Mouse (Mus musculus) ovary, postnatal 14 days (tissue): ENCODE data around the gene Fam186b.
A peak's percentile ranks its signal among the peaks of the same experiment; 100 is the strongest.

Source experiments
- DNase-seq: peaks from one replicate; pipeline ENCODE4 v3.0.0; 2022; ENCODE audit warnings: low spot score

Gene Fam186b

DNA sequence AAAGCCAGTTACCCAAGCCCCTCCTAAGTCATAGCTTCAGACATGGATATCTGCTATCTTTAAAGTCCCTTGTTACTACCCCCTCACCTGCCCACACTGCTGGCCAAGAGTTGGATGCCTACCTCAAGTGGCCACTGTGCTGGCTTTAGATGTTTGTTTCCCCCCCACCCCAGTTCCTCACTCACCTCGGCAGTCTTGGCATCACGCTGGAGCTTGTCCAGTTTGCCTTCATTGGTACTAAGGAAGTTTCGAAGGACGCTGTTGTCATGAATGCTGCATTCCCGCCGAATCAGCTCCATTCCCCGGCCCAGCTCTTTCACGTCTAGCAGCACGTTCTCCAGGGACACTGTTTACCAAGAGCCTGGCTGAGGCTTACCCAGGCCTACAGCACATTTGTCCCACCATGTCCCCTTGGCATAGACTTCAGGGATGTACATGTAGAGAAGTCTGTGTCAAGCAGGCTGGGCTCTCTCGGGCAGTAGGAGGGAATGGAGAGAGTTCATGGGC is 24.5 kb upstream of the Fam186b start:
- DNase-seq, result no peak

DNA sequence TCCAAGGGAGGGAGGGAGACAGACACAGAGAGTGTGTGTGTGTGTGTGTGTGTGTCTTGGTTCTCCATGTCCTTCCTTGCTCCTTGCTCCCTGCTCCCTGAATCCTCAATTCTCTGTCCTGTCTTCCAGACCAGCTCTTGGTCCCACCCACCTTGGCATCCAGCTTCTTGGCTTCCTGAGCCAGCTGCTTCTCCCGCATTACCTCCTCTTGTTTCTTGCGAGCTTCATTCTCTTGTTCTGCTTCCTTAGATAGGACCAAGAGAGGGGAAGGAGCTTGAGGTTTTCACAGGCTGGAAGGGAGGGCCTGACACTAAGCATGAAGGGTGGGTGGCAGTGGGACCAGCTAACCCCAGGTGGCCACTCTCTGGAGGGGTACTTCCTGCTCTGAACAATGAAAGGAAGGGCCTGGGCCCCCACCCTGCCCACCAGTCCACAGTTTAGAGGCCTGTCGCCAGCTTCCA is 23.8 kb upstream of the Fam186b start:
- no peak for DNase-seq

DNA sequence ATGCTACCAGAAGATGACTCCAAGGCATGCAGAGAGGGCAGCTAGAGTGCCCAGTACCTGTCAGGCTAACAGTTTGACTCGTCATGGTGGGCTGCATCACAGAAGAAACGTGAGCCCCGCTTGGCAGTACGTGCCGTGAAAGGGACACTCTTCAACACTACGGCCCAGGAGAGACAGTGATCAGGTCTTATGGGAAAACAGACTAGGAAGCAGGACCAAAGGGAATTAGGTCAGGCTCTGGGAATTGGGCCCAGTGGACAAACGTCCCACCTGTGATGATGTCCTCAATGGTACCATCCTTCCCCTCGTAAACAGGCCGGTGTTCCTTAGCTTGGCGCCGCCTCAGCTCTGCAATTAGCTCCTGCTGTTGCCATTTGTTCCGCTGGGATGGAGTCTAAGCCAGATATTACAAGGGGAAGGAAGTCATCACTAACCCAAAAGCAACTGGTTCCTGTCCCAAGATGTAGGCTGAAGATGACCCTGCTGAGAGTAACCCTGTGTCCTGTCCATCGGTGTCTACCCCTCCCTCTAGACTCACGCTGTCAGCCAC is 23.2 kb upstream of the Fam186b start:
- DNase-seq, result no peak

DNA sequence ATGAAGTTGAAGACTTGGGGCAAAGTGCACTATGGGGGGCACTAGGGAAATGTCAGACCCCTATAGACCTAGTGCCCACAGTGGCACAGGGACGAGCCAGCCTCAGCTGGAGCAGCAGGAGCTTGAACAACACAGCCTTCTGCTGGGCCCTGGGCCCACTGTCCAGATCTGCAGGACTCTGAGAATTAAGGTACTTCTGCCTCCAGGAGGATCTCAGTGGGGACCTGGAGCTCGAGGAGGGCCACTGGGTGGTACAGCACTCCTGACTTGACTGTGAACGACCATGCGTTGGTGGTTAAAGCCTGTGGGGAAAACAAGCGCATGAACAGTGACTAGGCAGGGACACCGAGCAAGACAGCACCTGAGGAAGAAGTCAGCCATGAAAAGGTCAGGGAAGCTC is 22.4 kb upstream of the Fam186b start:
- no peak for DNase-seq

DNA sequence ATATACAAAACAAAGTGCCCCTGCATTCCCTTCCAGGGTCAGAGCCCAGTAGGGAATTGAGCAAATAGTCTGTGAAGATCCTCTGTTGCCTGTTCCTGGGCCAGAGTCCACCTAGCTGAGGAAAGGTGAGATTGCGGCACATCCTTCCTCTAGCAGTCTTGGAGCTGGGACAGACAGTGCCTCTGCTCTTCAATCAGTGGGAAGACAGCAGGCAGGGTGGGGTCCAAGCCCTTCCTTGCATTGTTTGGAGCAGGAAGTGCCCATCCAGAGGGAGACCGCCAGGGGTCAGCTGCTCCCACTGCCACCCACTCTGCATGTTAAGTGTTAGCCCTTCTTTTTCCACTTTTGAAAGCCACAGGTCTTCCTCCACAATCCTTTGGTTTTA is 21.6 kb upstream of the Fam186b start:
- DNase-seq, result no peak

DNA sequence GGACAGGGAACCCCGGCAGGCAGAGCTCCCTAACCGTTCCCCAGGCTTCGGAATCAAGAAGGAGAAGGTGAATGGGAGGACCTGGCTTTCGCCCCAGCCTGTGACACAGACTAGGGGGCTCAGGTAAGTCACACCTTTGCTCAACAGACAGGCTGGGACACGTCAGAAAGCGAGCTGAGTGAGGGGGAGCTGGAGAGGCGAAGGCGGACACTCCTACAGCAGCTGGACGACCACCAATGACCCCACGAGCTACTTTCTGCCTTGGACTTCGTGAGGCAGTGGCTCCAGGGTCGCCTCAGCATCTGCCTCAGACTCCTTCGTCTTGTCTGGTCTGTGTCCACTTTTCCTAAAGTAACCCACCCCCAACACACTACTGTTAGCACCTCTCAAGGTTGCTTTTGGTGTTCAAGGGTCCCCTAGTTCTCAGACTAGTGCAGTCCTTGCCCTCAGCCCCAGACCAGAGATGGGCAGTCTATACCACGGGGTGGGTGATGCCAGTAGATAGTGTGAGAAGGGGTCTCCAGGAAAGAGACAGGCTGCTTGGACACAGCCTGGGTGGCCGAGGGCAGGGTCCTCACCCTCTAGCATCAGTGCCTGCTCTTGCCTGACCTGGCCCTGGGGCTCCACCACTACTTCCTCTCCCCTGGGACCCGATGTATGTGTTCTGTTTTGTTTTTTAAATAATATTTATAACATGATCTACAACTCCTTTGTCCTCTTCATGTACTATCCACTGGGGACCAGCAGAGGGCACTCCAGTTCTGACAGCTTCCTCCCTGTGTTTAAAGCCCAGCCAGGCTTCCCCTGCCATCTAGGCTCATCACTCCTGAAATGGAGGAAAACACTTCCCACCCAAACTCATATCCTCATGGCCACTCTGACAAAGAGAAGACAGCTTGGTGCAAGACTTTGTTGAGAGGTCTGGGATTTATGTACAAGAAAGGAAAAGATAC is 20.9 kb upstream of the Fam186b start:
- peak; percentile 72 for DNase-seq

DNA sequence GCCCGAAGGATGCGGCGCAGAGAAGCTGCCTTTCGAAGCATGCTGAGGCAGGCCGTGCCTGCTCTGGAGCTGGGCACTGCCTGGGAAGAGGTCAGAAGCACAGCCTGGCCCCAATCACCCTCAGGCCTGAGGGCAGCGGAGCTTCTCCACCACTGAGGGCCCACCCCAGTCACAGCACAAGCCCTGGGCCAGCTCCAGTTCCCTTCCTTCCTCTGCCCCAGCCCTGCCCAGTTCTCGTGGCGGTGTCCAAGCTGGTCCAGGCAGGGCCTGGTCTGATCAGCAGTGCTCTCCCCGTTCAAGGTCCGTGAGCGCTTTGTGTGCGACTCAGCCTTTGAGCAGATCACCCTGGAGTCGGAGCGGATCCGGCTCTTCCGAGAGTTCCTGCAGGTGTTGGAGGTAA is 19.2 kb upstream of the Fam186b start:
- no peak for DNase-seq

DNA sequence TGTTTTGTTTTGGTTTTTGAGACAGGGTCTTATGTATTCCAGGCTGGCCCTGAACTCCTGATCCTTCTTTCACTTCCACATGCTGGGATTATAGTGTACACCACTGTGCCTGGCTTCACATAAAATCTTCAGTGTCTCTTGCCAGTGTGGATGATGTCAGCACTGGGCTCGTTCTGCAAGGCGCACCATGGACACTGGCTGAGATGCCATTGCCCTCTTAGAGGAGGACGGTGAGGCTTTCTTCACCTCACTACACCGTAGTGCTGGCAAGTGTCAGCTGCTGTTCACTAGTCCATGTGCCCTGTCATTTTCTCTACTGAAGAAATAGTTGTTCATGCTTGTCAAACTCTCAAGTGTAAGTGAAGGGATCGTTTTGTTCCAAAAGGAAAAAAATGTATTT is 14.9 kb upstream of the Fam186b start:
- no peak for DNase-seq

DNA sequence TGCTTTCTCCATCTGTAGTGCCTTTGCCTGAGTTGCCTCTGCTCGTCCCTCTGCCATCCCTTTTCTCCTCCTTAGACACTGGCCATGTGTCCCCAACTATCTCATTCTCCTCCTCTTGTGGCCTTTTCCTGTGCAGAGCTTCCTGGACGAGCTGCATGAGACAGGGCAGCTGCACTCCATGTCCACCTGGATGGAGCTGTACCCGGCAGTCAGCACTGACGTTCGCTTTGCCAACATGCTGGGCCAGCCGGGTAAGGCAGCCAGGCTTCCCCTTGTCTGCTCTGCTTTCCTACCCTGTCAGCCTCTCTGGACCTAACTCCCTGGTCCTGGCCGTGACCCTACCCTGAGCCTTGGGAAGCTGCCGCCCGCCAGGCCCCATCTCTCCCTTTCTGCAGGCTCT is 13.9 kb upstream of the Fam186b start:
- DNase-seq, result no peak

DNA sequence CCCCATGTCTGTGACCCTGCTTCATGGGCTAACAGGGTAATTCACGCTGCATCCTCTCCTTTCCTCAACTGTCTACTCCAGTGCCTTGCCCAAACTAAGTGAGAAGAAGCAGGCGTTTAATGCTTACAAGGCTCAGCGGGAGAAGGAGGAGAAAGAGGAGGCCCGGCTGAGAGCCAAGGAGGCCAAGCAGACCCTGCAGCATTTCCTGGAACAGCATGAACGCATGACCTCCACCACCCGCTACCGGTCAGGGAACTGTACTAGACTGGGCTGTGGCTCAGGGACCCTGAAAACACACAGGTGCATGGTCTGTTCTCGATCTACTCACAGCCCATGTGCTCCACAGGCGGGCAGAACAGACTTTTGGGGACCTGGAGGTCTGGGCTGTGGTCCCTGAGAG is 11.8 kb upstream of the Fam186b start:
- DNase-seq, result no peak

DNA sequence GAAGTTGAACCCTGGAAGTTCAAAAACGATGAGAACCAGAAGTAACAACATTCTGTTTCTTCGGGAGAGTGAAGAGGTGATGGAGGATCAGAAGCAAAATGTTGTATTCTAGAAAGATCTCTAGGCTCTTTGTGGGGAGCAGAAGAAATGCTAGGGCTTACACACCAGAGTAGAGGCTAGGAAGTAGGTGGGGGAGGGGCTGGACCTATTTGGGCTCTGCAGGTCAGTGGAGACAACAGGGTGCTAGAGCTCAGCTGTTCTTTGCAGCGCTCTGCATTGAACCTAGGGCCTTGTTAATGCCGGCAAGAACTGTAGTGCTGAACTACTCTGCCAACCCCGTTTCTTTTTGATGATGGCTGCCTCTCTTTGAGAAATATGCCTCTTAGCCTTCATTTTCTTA is 525 bp upstream of the Fam186b start:
- DNase-seq, result no peak

DNA sequence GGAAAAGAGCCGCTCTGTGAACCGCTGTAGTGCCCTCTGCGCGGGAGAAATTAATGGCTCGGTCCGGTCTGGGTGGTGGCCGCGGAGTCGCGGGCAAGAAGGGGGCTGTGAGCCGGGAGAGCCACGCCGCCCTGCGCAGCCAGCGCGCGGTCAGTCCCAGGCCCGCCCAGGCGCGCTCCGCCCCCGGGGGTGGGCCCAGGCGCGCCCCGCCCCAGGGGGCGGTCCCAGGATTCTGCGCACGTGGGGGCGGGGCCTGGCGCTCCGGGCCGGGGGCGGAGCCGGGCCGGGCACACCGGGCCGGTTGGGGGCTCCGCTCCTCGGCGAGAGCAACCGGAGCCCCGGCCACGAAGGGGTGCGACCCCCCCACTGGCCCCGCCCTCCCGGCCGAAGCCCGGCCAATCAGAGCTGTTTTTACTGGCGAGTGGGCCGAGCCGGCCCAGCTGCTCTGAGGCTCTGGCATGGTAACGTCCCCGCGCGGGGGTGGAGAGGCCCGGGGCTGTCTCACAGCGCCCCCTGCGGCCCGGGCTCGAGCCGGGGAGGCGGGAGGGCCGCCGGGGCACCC is 794 bp downstream of the Fam186b start, which contains the start of gene Prpf40b:
Gene Prpf40b, plus strand, starts transcription at position 275 of the 562 bp plus-strand sequence.
- peak; percentile 94 for DNase-seq

DNA sequence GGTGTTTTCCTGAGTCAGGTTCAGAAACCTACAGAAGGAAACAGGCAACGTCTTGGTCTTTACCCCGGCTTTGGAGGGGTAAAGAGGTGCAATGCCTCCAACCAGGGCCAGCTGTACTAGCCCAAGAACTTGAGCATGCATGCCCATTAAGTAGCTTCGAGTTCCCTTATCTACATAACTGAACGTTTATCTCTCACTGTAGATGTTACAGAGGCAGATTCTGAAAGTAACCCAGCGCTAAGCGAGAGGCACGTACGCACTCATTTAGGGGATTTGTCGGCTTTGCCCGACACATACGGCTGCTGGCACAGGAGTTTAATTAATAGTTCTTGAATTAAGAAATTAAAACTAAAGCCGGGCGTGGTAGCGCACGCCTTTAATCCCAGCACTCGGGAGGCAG is 1.4 kb downstream of the Fam186b start:
- DNase-seq, result no peak

DNA sequence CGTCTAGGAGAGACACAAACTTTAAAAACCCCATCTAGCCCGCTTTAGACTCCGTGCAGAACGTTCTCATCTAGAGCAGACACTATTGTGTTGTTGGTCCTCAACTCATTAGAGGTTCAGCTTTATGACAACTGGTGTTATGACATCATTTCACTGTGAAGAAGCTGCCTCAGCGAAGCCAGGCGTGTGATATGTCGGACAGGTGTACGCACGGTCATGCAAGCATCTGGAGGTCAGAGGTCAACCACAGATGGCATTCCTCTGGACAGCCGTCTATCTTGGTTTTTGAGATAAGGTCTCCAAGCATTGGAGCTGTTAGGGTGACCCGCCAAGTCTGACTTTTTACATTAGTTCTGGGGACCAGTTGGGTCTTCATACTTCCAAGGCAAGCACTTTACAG is 5.1 kb downstream of the Fam186b start:
- no peak for DNase-seq

DNA sequence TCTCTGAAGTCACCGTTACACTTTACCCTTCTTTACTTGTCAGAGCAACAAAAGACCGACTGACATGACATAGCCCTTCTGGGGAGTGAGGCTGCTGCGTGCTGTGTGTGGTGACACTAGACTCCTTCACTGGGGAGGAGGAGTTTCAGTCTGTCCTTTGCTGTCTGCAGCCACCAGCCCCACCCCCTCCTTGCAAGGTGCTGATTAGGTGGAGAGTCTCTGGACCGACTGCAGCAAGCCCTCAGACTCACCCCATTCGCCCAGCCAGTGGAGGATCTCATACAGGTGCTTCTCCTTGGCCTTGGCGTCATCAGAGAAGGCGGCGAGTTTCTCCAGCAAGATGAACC is 10.5 kb downstream of the Fam186b start:
- DNase-seq, result no peak

DNA sequence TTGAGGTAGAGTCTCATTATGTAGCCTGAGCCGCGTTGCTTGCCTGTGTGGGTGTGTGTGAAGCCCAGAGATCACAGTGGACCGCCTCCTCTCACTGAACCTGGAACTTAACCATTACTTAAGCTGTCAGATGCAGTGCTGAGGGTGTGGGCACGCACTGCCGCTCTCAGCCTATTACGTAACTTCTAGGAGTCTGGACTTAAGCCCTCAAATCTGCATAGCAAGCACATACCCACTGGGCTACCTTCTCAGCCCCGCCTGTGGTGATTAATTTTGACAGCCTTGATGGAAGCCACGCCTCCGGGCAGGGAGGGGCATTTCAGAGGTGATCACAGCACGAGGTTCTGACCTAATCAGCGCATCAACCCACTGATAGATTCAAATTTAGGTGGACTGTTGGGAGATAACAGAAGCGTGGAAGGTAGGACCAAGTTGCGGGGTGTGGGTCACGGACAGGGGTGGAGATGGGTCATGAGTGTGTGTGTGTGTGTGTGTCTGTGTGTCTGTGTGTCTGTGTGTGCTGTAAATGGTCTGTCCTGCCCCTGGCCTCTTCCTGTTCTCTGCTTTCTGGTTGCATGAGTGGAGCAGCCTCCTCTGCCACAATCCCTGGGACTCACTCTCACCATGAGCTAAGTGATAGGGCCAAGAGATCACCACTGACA is 11.0 kb downstream of the Fam186b start:
- no peak for DNase-seq

DNA sequence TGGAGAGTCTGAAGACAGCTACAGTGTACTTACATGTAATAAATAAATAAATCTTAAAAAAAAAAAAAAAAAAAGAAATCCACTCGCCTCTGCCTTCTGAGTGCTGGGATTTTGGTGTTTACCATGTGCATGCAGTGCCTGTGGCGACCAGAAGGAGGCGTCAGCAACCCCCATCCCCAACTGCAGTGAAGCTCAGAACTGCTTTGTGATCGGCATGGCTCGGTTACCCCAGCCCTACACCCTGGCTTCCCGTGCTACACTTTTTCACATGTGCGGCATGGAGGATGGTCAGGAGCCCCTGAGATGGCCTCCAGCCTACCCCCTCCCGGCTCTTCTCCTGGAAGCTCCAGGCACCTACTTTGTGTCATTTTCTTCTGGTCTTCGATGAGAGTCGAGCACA is 12.2 kb downstream of the Fam186b start:
- DNase-seq, result no peak

DNA sequence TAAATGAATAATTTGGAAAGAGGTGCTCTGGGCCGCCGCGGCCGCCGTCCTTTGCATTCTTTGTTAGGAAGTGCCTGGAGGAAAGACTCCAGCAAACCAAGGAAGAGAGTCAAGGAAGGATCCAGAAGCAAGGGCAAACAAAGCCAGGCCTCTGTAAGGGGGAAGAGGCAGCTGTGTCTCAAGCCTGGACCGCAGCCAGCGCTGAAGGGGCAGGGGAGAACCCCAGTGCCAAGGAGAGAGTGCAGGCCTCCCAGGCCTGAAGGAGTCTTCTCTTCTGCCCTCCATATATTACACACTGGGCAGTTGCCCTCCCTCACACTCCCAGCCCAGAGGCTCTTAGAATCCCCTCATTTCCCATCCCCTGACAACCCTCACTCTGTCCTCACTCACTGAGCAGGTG is 17.4 kb downstream of the Fam186b start:
- DNase-seq, result no peak

DNA sequence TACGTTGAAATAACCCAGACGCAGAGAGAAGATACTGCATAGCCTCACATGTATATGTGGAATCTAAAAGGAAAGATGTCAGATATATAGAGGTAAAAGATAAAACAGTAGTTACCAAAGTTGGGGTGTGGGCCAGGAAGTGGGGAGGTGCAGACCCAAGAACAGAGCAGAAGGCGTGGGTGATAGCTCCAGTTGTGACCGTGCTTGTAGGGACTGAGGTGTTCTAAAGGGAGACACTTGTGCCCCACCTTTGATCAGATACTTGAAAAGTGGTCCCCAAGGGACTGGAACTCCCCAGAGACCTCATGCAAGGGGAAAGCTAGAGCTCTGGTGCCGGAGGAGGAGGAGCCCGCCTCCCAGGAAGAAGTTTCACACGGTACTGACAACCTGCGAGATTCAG is 19.6 kb downstream of the Fam186b start:
- DNase-seq, result no peak

DNA sequence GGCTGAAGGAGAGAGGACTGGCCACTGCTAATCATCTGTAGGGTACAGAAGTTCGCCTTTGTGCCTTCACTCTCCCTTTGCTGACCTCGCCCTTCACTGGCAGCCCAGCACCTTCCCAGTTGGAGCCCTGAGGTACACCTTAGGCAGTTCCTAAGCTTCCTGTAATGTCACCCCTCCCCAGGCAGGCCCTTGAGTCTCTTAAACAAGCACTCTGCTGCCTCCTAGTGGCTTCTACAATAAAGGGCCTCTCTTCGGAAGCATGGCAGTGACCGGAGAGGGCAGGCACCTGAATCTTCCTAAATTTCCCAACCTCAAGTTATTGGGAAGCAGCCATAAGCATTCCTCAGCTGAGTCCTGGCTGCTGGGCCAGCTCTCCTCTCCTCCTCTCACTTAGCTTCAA is 30.0 kb downstream of the Fam186b start:
- DNase-seq, result peak; percentile 71

DNA sequence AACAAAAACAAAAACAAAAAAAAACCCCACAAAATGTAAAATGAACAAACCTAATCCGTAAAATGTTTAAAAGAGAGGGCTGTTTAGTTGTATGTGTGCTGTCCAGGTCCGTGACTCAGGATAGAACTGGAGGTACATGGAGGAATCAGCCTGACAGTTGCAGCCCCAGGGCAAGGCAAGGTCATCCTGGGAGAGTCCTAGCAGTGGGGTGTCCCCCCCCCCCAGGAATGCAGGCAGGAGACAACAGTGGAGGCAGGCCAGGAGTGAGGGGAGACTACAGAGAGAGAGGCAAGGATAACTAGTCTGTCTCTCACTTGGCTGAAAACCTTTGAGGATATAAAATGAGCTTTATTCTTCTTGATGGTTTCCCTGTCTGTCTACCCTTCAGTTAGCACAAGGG is 31.3 kb downstream of the Fam186b start:
- DNase-seq, result no peak

DNA sequence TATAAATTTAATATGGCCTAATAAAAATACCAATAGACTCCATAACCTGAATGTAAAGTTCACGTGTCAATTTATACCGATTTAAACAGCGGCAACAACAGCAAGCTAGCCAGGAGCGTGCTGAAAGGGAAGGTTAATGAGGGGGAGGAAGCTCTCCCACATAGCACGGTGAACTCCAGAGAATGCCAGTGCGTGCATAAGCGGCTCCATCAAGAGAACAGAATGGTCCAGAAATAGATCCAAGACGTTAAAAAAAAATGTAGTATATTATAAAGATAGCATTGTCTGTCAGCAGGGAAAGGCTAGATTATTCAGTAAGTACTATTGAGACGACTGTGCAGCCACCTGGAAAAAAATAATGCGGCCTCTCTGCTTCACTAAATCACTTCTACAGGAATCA is 33.0 kb downstream of the Fam186b start:
- no peak for DNase-seq
